Mouse (Mus musculus): Measurements from ENCODE around the gene Setd1a.
"Not testable (repeated sequence)": the region's sequence is repeated elsewhere in the genome, so short reads cannot be mapped to it uniquely, and the experiment has no call there.

Gene Setd1a

DNA sequence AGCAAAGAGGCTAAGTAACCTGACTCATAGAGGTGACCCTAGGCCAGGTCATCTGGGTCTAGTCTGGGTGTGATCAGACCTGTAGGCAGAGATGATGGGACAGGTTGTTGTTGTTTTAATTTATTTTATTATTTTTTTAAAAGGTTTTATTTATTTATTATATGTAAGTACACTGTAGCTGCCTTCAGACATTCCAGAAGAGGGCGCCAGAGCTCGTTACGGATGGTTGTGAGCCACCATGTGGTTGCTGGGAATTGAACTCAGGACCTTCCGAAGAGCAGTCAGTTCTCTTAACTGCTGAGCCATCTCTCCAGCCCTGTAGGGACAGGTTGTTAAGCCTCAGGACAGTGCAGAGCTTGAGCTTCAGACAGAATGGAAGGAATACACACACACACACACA, 61.4 kb downstream of the Setd1a start:
- DNase-seq = not testable (repeated sequence)

DNA sequence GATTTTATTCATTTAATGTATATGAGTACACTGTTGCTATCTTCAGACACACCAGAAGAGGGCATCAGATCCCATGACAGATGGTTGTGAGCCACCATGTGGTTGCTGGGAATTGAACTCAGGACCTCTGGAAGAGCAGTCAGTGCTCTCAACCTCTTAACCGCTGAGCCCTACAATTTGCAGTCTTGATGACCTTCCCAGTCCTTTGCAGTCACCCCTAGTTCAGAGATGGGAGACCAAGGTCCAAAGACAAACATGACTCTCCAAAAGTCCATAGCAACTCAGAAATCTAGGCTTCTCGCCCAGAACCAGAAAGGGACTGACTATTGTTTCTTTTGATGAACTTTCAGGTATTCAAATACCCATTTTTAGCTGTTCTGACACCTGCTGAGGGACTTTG, 63.6 kb downstream of the Setd1a start:
- DNase-seq = not testable (repeated sequence)

DNA sequence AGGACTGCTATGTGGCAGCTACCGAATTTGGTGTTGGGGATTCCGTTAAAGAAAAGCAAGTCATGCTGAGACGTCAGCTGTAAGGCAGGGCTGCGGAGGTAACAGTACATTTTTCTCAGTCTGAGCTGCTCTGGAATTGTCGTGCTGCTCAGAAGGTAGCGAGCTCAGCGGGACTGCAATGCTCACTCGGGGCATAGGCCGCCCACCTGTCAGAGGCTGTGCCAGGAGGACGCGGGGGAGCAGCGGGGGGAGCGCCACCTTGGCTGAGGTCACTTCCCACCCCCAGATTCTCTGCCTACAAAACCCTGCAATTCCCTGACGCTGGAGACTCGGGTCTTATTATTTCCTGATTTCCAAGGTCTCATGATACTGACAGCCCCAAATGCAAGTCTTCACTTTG, 64.4 kb downstream of the Setd1a start:
- peak in 1 of 2 experiments; percentile 68 for DNase-seq

DNA sequence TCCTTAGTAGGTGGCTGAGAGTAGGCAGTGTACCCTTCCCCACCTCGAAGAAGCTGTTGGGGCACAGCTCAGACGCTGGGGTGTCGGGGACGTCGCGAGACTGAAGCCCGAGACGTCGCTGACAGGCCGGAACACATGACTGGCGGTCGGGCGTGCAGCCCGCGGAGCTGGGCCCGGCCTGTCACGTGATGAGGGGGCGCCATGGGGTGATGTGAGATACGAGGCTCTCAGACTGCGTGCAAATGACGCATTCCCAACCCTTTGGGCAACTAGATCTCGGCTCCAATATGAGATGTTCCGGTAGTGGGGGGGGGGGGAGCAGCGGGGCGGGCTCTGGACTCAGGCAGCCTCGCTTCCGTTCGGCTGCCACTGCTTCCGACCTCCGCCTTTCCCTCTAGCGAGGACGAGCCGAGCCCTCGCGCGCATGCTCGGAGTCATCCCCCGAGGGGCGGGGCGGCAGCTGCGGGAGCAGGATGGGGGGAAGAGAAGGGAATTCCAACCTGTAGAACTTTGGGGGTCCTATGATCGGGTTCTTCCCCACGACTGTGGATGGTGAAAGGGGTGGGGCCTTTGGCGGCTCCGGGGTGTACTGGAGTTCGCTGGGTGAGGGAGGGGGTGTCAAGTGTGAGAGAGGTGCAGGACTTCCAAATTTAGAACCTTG, 65.0 kb downstream of the Setd1a start:
- peak; percentile 95 to 98 for DNase-seq

DNA sequence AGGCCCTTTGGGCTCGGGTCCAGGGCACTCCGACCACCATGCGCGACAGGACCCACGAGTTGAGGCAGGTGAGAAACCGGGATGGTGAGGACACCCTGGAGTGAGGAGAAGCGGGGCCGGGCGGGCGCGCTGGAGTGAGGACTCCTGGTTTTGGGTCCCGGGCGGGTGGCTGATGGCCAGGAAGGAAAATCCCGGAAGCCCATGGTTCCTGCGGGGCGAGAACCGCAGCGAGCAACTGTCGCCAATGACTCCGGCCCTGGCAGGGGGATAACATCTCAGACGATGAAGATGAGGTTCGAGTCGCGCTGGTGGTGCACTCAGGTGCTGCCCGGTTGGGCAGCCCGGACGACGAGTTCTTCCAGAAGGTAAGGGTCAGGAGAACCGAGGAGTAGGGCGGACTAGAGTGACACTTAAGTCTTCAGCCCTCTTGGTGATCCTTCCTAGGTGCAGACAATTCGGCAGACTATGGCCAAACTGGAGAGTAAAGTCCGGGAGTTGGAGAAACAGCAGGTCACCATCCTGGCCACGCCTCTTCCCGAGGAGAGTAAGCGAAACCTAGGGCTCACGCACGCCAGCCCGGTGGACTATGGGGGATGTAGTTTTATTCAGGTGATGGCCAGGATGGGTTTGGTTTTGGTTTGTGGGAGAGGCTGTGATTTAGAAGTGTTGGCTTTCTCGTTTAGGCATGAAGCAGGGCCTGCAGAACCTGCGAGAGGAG, 65.7 kb downstream of the Setd1a start:
- DNase-seq = peak; percentile 85 to 86

All from lung, postnatal 4 days (tissue).